Mouse (Mus musculus): ENCODE measurements around the gene Cngb1. TPM values are rescaled to one million over a fixed set of nuclear protein-coding genes. Genes with fewer than 3 reads are reported as not detected.

The Cngb1 gene
- total and polyA plus RNA-seq, 2 experiments from 2014 or later, result 1.1 TPM; not detected in 1

DNA sequence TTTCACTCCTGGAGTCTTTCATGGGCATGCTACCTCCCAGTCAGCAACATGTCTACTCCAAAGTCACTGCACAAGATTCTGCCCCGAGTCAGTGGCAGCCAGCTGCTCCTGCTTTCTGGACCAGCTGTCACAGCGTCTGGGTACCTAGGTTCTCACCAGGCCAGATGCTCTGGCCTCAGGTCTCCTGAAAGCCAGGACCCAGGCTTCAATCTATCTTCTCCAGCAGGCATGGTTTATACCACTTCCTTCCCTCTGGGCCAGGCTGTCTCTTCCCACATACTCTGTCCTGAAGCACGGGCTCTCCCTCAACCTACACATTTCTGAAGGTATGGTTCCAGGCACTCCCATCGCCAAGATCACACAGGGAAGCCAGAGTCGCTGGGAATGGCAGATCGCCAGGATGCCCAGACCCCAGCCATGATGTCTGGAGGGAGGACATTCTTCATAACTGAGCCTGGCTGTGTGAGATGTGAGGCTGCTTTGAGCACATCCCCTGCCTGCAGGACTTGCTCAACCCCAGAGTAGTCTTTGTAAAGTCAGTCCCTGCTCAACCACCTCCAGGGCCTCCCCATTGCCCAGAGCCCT, 17.2 kb downstream of the Cngb1 start:
- ATAC-seq (ENCODE audit: insufficient read depth, low read depth) (no peak), DNase-seq (ENCODE audit: low spot score) (no peak)
- H3K9ac ChIP-seq (replicated peaks; ENCODE audit: low read depth, low read length), result no peak overlapping the region
- H3K4me3 ChIP-seq (ENCODE audit: low read depth, low read length), result no peak overlapping the region
- no peaks in the 10 kb centered on the region for H3K36me3 ChIP-seq (replicated peaks; ENCODE audit: control insufficient read depth, insufficient read depth, low read length)
- no peaks in the 10 kb centered on the region for H3K27me3 ChIP-seq (ENCODE audit: control insufficient read depth, insufficient read depth, low read length)
- H3K4me2 ChIP-seq (ENCODE audit: low read depth, low read length), result no peak overlapping the region
- 51% methylated on average over 6 of the region's 6 CpGs for WGBS
- no peaks in the 10 kb centered on the region for H3K4me1 ChIP-seq (ENCODE audit: control insufficient read depth, insufficient read depth)
- H3K9me3 ChIP-seq (replicated peaks; ENCODE audit: control insufficient read depth, low read length), result no peaks in the 10 kb centered on the region
- H3K27ac ChIP-seq (ENCODE audit: low read depth), result no peak overlapping the region
- TF ChIP-seq EP300 (IDR thresholded peaks at IDR 0.05; ENCODE audit: low read depth), result no peak
- TF ChIP-seq CTCF (IDR thresholded peaks at IDR 0.05; ENCODE audit: low read depth), result no peak

DNA sequence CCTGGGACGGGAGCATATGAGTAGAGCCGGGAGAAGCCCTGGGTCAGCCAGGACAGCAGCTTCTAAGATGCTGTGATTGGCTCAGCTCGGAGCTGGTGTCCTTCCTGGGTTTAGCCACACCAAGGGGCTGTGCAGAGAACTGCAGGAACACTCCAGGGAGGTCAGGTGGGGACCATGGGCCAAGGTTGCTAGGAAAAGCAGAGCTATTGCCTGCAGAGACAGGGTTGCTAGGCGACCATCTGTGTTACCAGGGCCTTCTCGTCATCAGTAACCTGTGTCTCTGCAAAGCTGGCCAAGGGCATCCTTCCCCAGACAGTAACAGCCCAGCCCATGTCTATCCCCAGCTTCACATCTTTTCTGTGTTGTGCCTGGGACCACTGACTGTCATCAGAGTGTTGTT, 24.9 kb downstream of the Cngb1 start:
- Histone ChIP-seq H3K4me2 (ENCODE audit: low read depth, low read length) (no peak overlapping the region), H3K27ac (ENCODE audit: low read depth) (no peak overlapping the region), H3K9ac (replicated peaks; ENCODE audit: low read depth, low read length) (no peak overlapping the region), H3K9me3 (replicated peaks; ENCODE audit: control insufficient read depth, low read length) (no peaks in the 10 kb centered on the region), H3K27me3 (ENCODE audit: control insufficient read depth, insufficient read depth, low read length) (no peaks in the 10 kb centered on the region), H3K4me1 (ENCODE audit: control insufficient read depth, insufficient read depth) (no peaks in the 10 kb centered on the region), H3K36me3 (replicated peaks; ENCODE audit: control insufficient read depth, insufficient read depth, low read length) (no peaks in the 10 kb centered on the region), H3K4me3 (ENCODE audit: low read depth, low read length) (no peak overlapping the region)
- TF ChIP-seq CTCF (IDR thresholded peaks at IDR 0.05; ENCODE audit: low read depth) (no peak), EP300 (IDR thresholded peaks at IDR 0.05; ENCODE audit: low read depth) (no peak)
- DNase-seq (ENCODE audit: low spot score), result no peak
- ATAC-seq (ENCODE audit: insufficient read depth, low read depth), result peak; percentile 30; the same call in 1 of the 2 replicates
- WGBS, result 54% methylated on average over 5 of the region's 5 CpGs

GRCm38 (mm10) chr8:95272871-95273270, 33.5 kb downstream of the Cngb1 start:
- 15% methylated on average over 2 of the region's 2 CpGs for WGBS
- Histone ChIP-seq H3K9me3 (replicated peaks; ENCODE audit: control insufficient read depth, low read length) (no peaks in the 10 kb centered on the region), H3K27ac (ENCODE audit: low read depth) (no peak overlapping the region), H3K4me3 (ENCODE audit: low read depth, low read length) (no peak overlapping the region), H3K9ac (replicated peaks; ENCODE audit: low read depth, low read length) (no peak overlapping the region), H3K36me3 (replicated peaks; ENCODE audit: control insufficient read depth, insufficient read depth, low read length) (no peaks in the 10 kb centered on the region), H3K27me3 (ENCODE audit: control insufficient read depth, insufficient read depth, low read length) (no peaks in the 10 kb centered on the region), H3K4me2 (ENCODE audit: low read depth, low read length) (no peak overlapping the region), H3K4me1 (ENCODE audit: control insufficient read depth, insufficient read depth) (no peaks in the 10 kb centered on the region)
- DNase-seq (ENCODE audit: low spot score) (peak; percentile 26), ATAC-seq (ENCODE audit: insufficient read depth, low read depth) (peak; percentile 63; the same call in 1 of the 2 replicates)
- no peak for TF ChIP-seq EP300 (IDR thresholded peaks at IDR 0.05; ENCODE audit: low read depth)
- no peak for TF ChIP-seq CTCF (IDR thresholded peaks at IDR 0.05; ENCODE audit: low read depth)

DNA sequence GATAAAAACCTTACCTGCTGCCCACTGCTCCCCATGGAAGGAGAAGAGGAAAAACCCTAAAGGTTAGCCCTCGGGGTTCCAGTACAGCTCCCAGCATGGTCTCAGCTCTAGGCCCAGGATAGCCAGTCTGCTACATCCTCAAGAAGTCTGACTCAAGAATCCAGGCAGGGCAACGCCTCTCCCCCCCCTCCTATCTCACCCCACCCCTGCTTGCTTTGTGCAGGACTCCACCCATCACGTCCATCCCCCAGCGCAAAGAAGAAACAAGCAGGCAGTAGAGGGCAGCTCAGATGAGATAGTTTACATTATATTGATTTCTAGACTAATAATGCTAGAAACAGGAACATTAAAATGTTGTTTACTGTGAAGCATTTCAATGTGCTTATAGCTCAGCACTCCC, 34.5 kb downstream of the Cngb1 start:
- H3K4me3 ChIP-seq (ENCODE audit: low read depth, low read length), result no peak overlapping the region
- no peak overlapping the region for H3K4me2 ChIP-seq (ENCODE audit: low read depth, low read length)
- H3K9me3 ChIP-seq (replicated peaks; ENCODE audit: control insufficient read depth, low read length), result no peaks in the 10 kb centered on the region
- H3K27me3 ChIP-seq (ENCODE audit: control insufficient read depth, insufficient read depth, low read length), result no peaks in the 10 kb centered on the region
- no peak overlapping the region for H3K9ac ChIP-seq (replicated peaks; ENCODE audit: low read depth, low read length)
- WGBS, result 37% methylated on average over 4 of the region's 4 CpGs
- TF ChIP-seq EP300 (IDR thresholded peaks at IDR 0.05; ENCODE audit: low read depth), result no peak
- TF ChIP-seq CTCF (IDR thresholded peaks at IDR 0.05; ENCODE audit: low read depth), result no peak
- no peaks in the 10 kb centered on the region for H3K36me3 ChIP-seq (replicated peaks; ENCODE audit: control insufficient read depth, insufficient read depth, low read length)
- DNase-seq (ENCODE audit: low spot score) (no peak), ATAC-seq (ENCODE audit: insufficient read depth, low read depth) (no peak)
- no peak overlapping the region for H3K27ac ChIP-seq (ENCODE audit: low read depth)
- no peaks in the 10 kb centered on the region for H3K4me1 ChIP-seq (ENCODE audit: control insufficient read depth, insufficient read depth)

GRCm38 (mm10) chr8:95270501-95270900, 35.9 kb downstream of the Cngb1 start:
- DNase-seq (ENCODE audit: low spot score) (no peak), ATAC-seq (ENCODE audit: insufficient read depth, low read depth) (no peak)
- Histone ChIP-seq H3K9ac (replicated peaks; ENCODE audit: low read depth, low read length) (no peak overlapping the region), H3K27ac (ENCODE audit: low read depth) (no peak overlapping the region), H3K9me3 (replicated peaks; ENCODE audit: control insufficient read depth, low read length) (no peaks in the 10 kb centered on the region), H3K4me1 (ENCODE audit: control insufficient read depth, insufficient read depth) (no peaks in the 10 kb centered on the region), H3K4me3 (ENCODE audit: low read depth, low read length) (no peak overlapping the region), H3K27me3 (ENCODE audit: control insufficient read depth, insufficient read depth, low read length) (no peaks in the 10 kb centered on the region), H3K4me2 (ENCODE audit: low read depth, low read length) (no peak overlapping the region), H3K36me3 (replicated peaks; ENCODE audit: control insufficient read depth, insufficient read depth, low read length) (no peaks in the 10 kb centered on the region)
- TF ChIP-seq EP300 (IDR thresholded peaks at IDR 0.05; ENCODE audit: low read depth), result no peak
- TF ChIP-seq CTCF (IDR thresholded peaks at IDR 0.05; ENCODE audit: low read depth), result no peak
- WGBS, result 82% methylated on average over 12 of the region's 12 CpGs

GRCm38 (mm10) chr8:95262181-95262580, 44.2 kb downstream of the Cngb1 start:
- no peaks in the 10 kb centered on the region for H3K27me3 ChIP-seq (ENCODE audit: control insufficient read depth, insufficient read depth, low read length)
- no peak overlapping the region for H3K27ac ChIP-seq (ENCODE audit: low read depth)
- WGBS, result 87% methylated on average over 2 of the region's 2 CpGs
- no peak for ATAC-seq (ENCODE audit: insufficient read depth, low read depth)
- TF ChIP-seq CTCF (IDR thresholded peaks at IDR 0.05; ENCODE audit: low read depth), result no peak
- no peak for TF ChIP-seq EP300 (IDR thresholded peaks at IDR 0.05; ENCODE audit: low read depth)
- H3K4me3 ChIP-seq (ENCODE audit: low read depth, low read length), result no peak overlapping the region
- no peak for DNase-seq (ENCODE audit: low spot score)
- H3K9ac ChIP-seq (replicated peaks; ENCODE audit: low read depth, low read length), result no peak overlapping the region
- no peaks in the 10 kb centered on the region for H3K36me3 ChIP-seq (replicated peaks; ENCODE audit: control insufficient read depth, insufficient read depth, low read length)
- no peak overlapping the region for H3K4me2 ChIP-seq (ENCODE audit: low read depth, low read length)
- H3K4me1 ChIP-seq (ENCODE audit: control insufficient read depth, insufficient read depth), result no peaks in the 10 kb centered on the region
- H3K9me3 ChIP-seq (replicated peaks; ENCODE audit: control insufficient read depth, low read length), result no peaks in the 10 kb centered on the region
